Mouse (Mus musculus): ENCODE results near the gene Gm37240. TPM values are rescaled to one million over a fixed set of nuclear protein-coding genes. Genes with fewer than 3 reads are reported as not detected.

The Gm37240 gene
- polyA plus RNA-seq, 1 experiment: 0.91 TPM

DNA sequence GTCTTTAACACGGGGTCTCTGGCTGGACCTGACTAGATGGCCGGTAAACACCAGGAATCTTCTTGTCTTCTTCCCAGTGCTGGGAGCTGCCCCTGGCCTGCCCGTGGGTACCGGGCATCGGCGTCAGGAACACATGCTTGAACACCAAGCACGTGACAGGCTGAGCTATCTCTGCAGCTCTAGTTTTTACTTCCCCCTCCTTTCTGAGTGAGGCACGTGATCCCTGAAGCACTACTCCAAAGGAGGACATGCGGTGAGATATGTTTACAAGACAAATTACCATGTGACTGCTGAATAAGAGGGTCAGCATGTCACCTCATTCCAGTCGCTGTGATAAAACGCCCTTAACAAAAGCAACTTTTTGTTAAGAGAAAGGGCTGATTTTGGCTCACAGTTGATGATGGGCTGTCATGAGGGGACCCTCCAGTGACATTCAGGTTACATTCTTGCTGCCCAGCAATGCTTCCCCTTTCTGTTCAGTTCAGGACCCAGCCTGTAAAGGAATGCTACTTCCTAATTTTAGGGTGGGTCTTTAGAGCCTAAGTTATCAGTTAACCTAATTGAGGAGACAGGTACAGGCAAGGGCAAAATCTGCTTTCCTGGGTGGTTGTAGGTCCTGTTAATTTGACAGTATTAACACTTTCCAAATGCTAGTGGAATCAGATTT, 1003.4 kb downstream of the Gm37240 start:
- no peaks in the 10 kb centered on the region for H3K9me3 ChIP-seq (replicated peaks; ENCODE audit: control insufficient read depth, insufficient read depth, low read length, poor library complexity, severe bottlenecking)
- H3K27ac ChIP-seq (ENCODE audit: insufficient read depth, low read length): no peak overlapping the region
- TF ChIP-seq CTCF (IDR thresholded peaks at IDR 0.05; ENCODE audit: low read depth, low read length): no peak
- TF ChIP-seq POLR2A (IDR thresholded peaks at IDR 0.05; ENCODE audit: insufficient read depth, low read length): no peak
- TF ChIP-seq EP300 (IDR thresholded peaks at IDR 0.05; ENCODE audit: insufficient read depth, low read depth, low read length): no peak
- no peaks in the 10 kb centered on the region for H3K36me3 ChIP-seq (ENCODE audit: control insufficient read depth, insufficient read depth, low read length, poor library complexity, severe bottlenecking)
- H3K4me3 ChIP-seq (ENCODE audit: low read depth, low read length): no peak overlapping the region
- no peaks in the 10 kb centered on the region for H3K27me3 ChIP-seq (ENCODE audit: control insufficient read depth, insufficient read depth, low read length, poor library complexity, severe bottlenecking)
- H3K4me1 ChIP-seq (ENCODE audit: control insufficient read depth, insufficient read depth, low read length): no peaks in the 10 kb centered on the region
- no peak overlapping the region for H3K9ac ChIP-seq (ENCODE audit: low read depth, poor library complexity, severe bottlenecking)

DNA sequence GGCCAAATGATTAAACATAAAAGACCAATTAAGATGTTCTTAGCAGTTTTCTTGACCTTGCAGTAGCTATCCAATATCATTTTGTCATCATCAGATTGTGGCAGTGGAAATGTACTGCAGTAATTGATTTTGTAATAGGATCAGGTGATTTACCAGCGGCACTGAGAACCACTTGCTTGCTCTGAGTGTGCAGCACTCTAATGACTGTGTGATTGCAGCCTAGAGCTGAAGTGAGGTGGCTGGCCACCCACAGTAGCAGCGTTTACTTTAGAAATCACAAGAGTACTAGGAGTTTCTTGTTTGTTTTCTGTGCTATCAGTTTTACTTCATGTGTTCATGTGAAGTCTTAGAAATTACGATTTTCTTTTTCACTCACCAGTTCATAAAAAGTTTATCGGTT, 1011.1 kb downstream of the Gm37240 start:
- Histone ChIP-seq H3K4me1 (ENCODE audit: control insufficient read depth, insufficient read depth, low read length) (no peaks in the 10 kb centered on the region), H3K4me3 (ENCODE audit: low read depth, low read length) (no peak overlapping the region)

DNA sequence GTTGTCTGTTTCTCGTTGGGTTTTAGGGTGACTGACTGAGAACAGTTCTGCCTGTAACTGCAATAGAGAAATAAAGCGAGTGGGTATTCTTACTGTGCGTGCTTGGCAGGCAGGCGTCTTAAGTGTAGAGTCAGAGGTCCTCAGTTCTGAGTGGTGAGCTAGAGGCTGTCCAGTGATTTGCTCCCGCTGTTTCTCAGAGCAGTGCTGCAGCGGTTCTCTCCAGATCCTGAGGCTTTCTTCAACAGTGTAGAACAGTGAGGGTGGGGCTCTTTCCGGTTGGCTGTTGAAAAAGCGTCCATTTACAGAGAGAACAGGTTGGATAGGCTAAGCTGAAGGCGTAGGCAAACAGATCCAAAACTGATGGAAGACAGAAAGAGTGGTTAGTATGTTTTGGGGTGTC, 1012.0 kb downstream of the Gm37240 start:
- Histone ChIP-seq H3K9ac (ENCODE audit: low read depth, poor library complexity, severe bottlenecking) (no peak overlapping the region), H3K27ac (ENCODE audit: insufficient read depth, low read length) (no peak overlapping the region), H3K4me3 (ENCODE audit: low read depth, low read length) (no peak overlapping the region), H3K9me3 (replicated peaks; ENCODE audit: control insufficient read depth, insufficient read depth, low read length, poor library complexity, severe bottlenecking) (no peaks in the 10 kb centered on the region), H3K27me3 (ENCODE audit: control insufficient read depth, insufficient read depth, low read length, poor library complexity, severe bottlenecking) (no peaks in the 10 kb centered on the region), H3K4me1 (ENCODE audit: control insufficient read depth, insufficient read depth, low read length) (no peaks in the 10 kb centered on the region), H3K36me3 (ENCODE audit: control insufficient read depth, insufficient read depth, low read length, poor library complexity, severe bottlenecking) (no peaks in the 10 kb centered on the region)
- TF ChIP-seq POLR2A (IDR thresholded peaks at IDR 0.05; ENCODE audit: insufficient read depth, low read length) (no peak), CTCF (IDR thresholded peaks at IDR 0.05; ENCODE audit: low read depth, low read length) (no peak), EP300 (IDR thresholded peaks at IDR 0.05; ENCODE audit: insufficient read depth, low read depth, low read length) (no peak)

More for the DNA sequence above, 1011.1 kb downstream of the Gm37240 start:
- no peaks in the 10 kb centered on the region for H3K36me3 ChIP-seq (ENCODE audit: control insufficient read depth, insufficient read depth, low read length, poor library complexity, severe bottlenecking)
- TF ChIP-seq CTCF (IDR thresholded peaks at IDR 0.05; ENCODE audit: low read depth, low read length) (no peak), EP300 (IDR thresholded peaks at IDR 0.05; ENCODE audit: insufficient read depth, low read depth, low read length) (no peak), POLR2A (IDR thresholded peaks at IDR 0.05; ENCODE audit: insufficient read depth, low read length) (no peak)
- H3K9me3 ChIP-seq (replicated peaks; ENCODE audit: control insufficient read depth, insufficient read depth, low read length, poor library complexity, severe bottlenecking): no peaks in the 10 kb centered on the region
- H3K27ac ChIP-seq (ENCODE audit: insufficient read depth, low read length): no peak overlapping the region
- H3K27me3 ChIP-seq (ENCODE audit: control insufficient read depth, insufficient read depth, low read length, poor library complexity, severe bottlenecking): no peaks in the 10 kb centered on the region
- H3K9ac ChIP-seq (ENCODE audit: low read depth, poor library complexity, severe bottlenecking): no peak overlapping the region

DNA sequence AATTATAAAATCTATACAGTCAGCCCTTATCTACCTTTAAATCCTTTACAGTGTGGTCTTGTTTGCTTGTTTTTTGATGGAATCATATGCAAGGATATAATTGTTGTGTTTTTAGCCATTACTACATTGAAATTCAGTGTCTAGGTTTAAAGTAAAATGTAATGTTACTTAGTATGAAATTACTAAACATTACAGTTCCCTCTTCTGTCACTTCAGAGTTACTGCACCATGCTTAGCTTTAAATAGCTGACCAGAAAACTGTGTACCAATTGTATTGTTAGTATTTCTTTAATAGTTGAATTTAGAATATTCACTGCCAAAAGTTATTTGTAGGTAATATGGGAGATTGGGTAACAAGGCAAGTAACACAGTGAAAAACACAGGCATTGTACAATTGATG, 1017.2 kb downstream of the Gm37240 start:
- TF ChIP-seq POLR2A (IDR thresholded peaks at IDR 0.05; ENCODE audit: insufficient read depth, low read length) (no peak), CTCF (IDR thresholded peaks at IDR 0.05; ENCODE audit: low read depth, low read length) (no peak), EP300 (IDR thresholded peaks at IDR 0.05; ENCODE audit: insufficient read depth, low read depth, low read length) (no peak)
- Histone ChIP-seq H3K4me1 (ENCODE audit: control insufficient read depth, insufficient read depth, low read length) (no peaks in the 10 kb centered on the region), H3K9ac (ENCODE audit: low read depth, poor library complexity, severe bottlenecking) (no peak overlapping the region), H3K4me3 (ENCODE audit: low read depth, low read length) (no peak overlapping the region), H3K36me3 (ENCODE audit: control insufficient read depth, insufficient read depth, low read length, poor library complexity, severe bottlenecking) (no peaks in the 10 kb centered on the region; the same call in 1 of the 2 replicates), H3K27me3 (ENCODE audit: control insufficient read depth, insufficient read depth, low read length, poor library complexity, severe bottlenecking) (no peaks in the 10 kb centered on the region), H3K9me3 (replicated peaks; ENCODE audit: control insufficient read depth, insufficient read depth, low read length, poor library complexity, severe bottlenecking) (no peaks in the 10 kb centered on the region), H3K27ac (ENCODE audit: insufficient read depth, low read length) (no peak overlapping the region)

DNA sequence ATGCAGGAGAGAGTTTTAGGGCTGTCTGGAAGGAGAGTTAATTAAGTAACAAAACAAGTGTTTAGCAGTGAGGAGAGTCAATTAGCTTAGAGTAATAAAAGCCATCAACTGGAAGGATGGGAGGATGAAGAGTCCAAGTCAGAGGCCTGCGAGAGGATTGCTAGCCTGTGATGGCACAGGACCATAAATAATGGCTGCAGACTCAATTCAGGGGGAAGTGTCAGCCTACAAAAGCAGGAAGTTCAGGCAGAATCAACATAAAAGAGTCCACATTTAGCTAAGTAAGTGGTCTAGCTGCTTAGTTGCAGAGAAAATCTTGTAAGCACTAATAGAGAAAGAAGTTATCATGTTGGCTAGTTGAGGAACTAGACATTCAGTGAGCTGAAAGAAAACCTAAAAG, 1019.3 kb downstream of the Gm37240 start:
- no peaks in the 10 kb centered on the region; the same call in 1 of the 2 replicates for H3K36me3 ChIP-seq (ENCODE audit: control insufficient read depth, insufficient read depth, low read length, poor library complexity, severe bottlenecking)
- H3K27me3 ChIP-seq (ENCODE audit: control insufficient read depth, insufficient read depth, low read length, poor library complexity, severe bottlenecking): no peaks in the 10 kb centered on the region
- H3K9ac ChIP-seq (ENCODE audit: low read depth, poor library complexity, severe bottlenecking): no peak overlapping the region
- H3K4me1 ChIP-seq (ENCODE audit: control insufficient read depth, insufficient read depth, low read length): no peaks in the 10 kb centered on the region
- H3K27ac ChIP-seq (ENCODE audit: insufficient read depth, low read length): no peak overlapping the region
- no peaks in the 10 kb centered on the region for H3K9me3 ChIP-seq (replicated peaks; ENCODE audit: control insufficient read depth, insufficient read depth, low read length, poor library complexity, severe bottlenecking)
- H3K4me3 ChIP-seq (ENCODE audit: low read depth, low read length): no peak overlapping the region
- TF ChIP-seq CTCF (IDR thresholded peaks at IDR 0.05; ENCODE audit: low read depth, low read length) (no peak), EP300 (IDR thresholded peaks at IDR 0.05; ENCODE audit: insufficient read depth, low read depth, low read length) (no peak), POLR2A (IDR thresholded peaks at IDR 0.05; ENCODE audit: insufficient read depth, low read length) (no peak)

DNA sequence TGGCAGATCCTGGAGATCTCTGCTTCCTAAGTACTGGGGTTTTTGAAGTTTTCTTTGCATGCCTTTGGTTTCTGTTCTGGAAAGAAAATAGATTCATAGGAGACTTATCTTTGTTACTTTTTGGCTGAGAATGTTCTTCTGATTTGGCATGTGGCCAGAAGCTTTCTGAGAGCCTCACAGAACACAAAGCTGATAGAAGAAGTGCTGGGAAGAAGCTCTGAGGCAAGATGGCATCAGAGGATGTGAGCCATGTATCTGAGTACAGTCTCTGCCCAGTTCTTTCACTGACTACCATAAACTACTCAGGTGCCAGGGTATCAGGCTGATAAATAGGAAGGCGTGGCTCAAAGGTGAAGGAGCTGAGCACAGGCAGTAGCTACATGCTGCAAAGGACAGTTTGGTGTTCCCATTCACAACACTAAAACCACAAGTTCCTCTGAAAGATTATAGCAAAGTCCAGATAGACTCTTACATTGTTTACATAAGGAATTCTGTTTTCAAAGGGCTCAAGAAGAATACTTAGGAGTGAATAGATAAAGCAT, 1019.8 kb downstream of the Gm37240 start:
- Histone ChIP-seq H3K4me3 (ENCODE audit: low read depth, low read length) (no peak overlapping the region), H3K27ac (ENCODE audit: insufficient read depth, low read length) (no peak overlapping the region), H3K9me3 (replicated peaks; ENCODE audit: control insufficient read depth, insufficient read depth, low read length, poor library complexity, severe bottlenecking) (no peaks in the 10 kb centered on the region), H3K36me3 (ENCODE audit: control insufficient read depth, insufficient read depth, low read length, poor library complexity, severe bottlenecking) (no peaks in the 10 kb centered on the region; the same call in 1 of the 2 replicates), H3K4me1 (ENCODE audit: control insufficient read depth, insufficient read depth, low read length) (no peaks in the 10 kb centered on the region), H3K9ac (ENCODE audit: low read depth, poor library complexity, severe bottlenecking) (no peak overlapping the region), H3K27me3 (ENCODE audit: control insufficient read depth, insufficient read depth, low read length, poor library complexity, severe bottlenecking) (no peaks in the 10 kb centered on the region)
- no peak for TF ChIP-seq POLR2A (IDR thresholded peaks at IDR 0.05; ENCODE audit: insufficient read depth, low read length)
- TF ChIP-seq CTCF (IDR thresholded peaks at IDR 0.05; ENCODE audit: low read depth, low read length): no peak
- TF ChIP-seq EP300 (IDR thresholded peaks at IDR 0.05; ENCODE audit: insufficient read depth, low read depth, low read length): no peak

All from ES-Bruce4 (cell line).